Comparison of ENCODE assay signal across 25 mouse cellular contexts in the genomic region with DNA sequence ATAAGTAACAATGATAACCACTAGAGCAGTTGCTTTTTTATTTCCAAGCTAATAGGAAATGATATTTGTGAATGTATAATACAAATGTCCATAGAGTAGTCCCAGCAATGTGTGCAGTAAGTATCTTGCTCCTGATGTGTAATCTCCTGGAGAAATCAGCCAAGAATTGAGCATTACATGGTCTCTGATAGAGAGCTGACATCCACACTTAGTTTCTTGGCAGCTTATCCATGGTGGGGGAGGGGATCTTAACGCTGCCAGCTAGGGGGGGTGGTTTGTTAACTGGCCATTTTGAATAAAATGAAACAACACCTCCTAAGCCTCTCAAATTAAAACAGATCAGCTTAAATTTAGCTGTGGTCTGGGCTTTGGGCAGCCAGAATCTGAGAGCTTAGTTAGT.
"Had no signal": no experiment of that assay in that cellular context is flagged by ENCODE, and none has a peak within 500 bp of the region (broad histone marks: within the 10 kb centered on the region; RNA-seq: fewer than 3 reads in every experiment).

No protein-coding gene starts in this region.

- H3K4me2 ChIP-seq: heart, embryonic 12.5 days; hindbrain, embryonic 12.5 days; hindbrain, embryonic 14.5 days; intestine, embryonic 15.5 days; limb, embryonic 12.5 days; liver, embryonic 11.5 days had no signal

- ATAC-seq: hindbrain, embryonic 16.5 days; inflammation-experienced regulatory T-cells, adult 6 months; intestine, embryonic 15.5 days; intestine, postnatal 0 days had no signal

- DNase-seq: gastrocnemius, adult 2 months; gastrocnemius, postnatal 10 days; gastrocnemius, postnatal 25 days; heart, adult 2 months; heart, postnatal 10 days; heart, postnatal 4 days; kidney, adult 18-20 months; kidney, adult 8-10 months; kidney, postnatal 10 days; kidney, postnatal 25 days; kidney, postnatal 4 days; liver had no signal

- H3K27ac ChIP-seq: gastrocnemius, adult 2 months; heart, adult 2 months; hindbrain, embryonic 10.5 days; hindbrain, embryonic 12.5 days; hindbrain, embryonic 14.5 days; intestine, embryonic 15.5 days; layer of hippocampus, adult 2 months; left cerebral cortex, adult 2 months; limb, embryonic 10.5 days; limb, embryonic 12.5 days had no signal

- H3K9ac ChIP-seq: heart, embryonic 12.5 days; hindbrain, embryonic 12.5 days; hindbrain, embryonic 14.5 days; intestine, embryonic 15.5 days; limb, embryonic 12.5 days had no signal

- H3K36me3 ChIP-seq: heart, embryonic 12.5 days; hindbrain, embryonic 10.5 days; hindbrain, embryonic 12.5 days; intestine, embryonic 15.5 days; limb, embryonic 10.5 days; limb, embryonic 12.5 days had no signal

- H3K9me3 ChIP-seq: heart, embryonic 12.5 days; hindbrain, embryonic 10.5 days; hindbrain, embryonic 12.5 days; intestine, embryonic 15.5 days; limb, embryonic 10.5 days; limb, embryonic 12.5 days had no signal

- H3K4me3 ChIP-seq: gastrocnemius, adult 2 months; heart, adult 2 months; heart, embryonic 12.5 days; hindbrain, embryonic 10.5 days; hindbrain, embryonic 12.5 days; intestine, embryonic 15.5 days; layer of hippocampus, adult 2 months; left cerebral cortex, adult 2 months; limb, embryonic 10.5 days; limb, embryonic 12.5 days had no signal

- H3K4me1 ChIP-seq: hindbrain, embryonic 10.5 days; hindbrain, embryonic 12.5 days; intestine, embryonic 15.5 days; limb, embryonic 10.5 days; limb, embryonic 12.5 days had no signal

- H3K27me3 ChIP-seq: heart, embryonic 12.5 days; hindbrain, embryonic 12.5 days; intestine, embryonic 15.5 days; limb, embryonic 12.5 days had no signal
